Mouse (Mus musculus): ENCODE measurements at regions not wholly inside any gene's neighbourhood (a gene's known extent, or its start where the extent isn't known, plus 50 kb on each side); places are given as distances from the start of the nearest gene placed in this dataset.
A peak's percentile ranks its signal among the peaks of the same experiment; 100 is the strongest.

- DNase-seq (ENCODE audit: extremely low spot score in 1 of 2, low spot score in 1 of 2) = no peak
Measured at GRCm38 (mm10) chr4:91060933-91061332, 339.7 kb downstream of the Elavl2 start.

GRCm38 (mm10) chr4:91051913-91052312 lies 348.7 kb downstream of the Elavl2 start:
- DNase-seq (ENCODE audit: extremely low spot score in 1 of 2, low spot score in 1 of 2) = no peak

- peak in 1 of 2 experiments; percentile 8 for DNase-seq (ENCODE audit: extremely low spot score in 1 of 2, low spot score in 1 of 2)
Measured at GRCm38 (mm10) chr4:91029462-91029861, 371.1 kb downstream of the Elavl2 start.

- DNase-seq (ENCODE audit: extremely low spot score in 1 of 2, low spot score in 1 of 2) = no peak
Measured at GRCm38 (mm10) chr4:91028013-91028626, 372.5 kb downstream of the Elavl2 start.

- DNase-seq (ENCODE audit: extremely low spot score in 1 of 2, low spot score in 1 of 2) = no peak
Measured at GRCm38 (mm10) chr4:90996388-90997092, 404.0 kb downstream of the Elavl2 start.

GRCm38 (mm10) chr4:90964658-90965057 lies 435.9 kb downstream of the Elavl2 start:
- peak; percentile 2 to 30 for DNase-seq (ENCODE audit: extremely low spot score in 1 of 2, low spot score in 1 of 2)

GRCm38 (mm10) chr4:90943687-90944385 lies 456.7 kb downstream of the Elavl2 start:
- DNase-seq (ENCODE audit: extremely low spot score in 1 of 2, low spot score in 1 of 2) = no peak

- DNase-seq (ENCODE audit: extremely low spot score in 1 of 2, low spot score in 1 of 2) = peak in 1 of 2 experiments; percentile 2
Measured at GRCm38 (mm10) chr4:90917312-90918107, 483.1 kb downstream of the Elavl2 start.

GRCm38 (mm10) chr4:90906311-90906710 lies 494.3 kb downstream of the Elavl2 start:
- DNase-seq (ENCODE audit: extremely low spot score in 1 of 2, low spot score in 1 of 2) = no peak

GRCm38 (mm10) chr4:90868209-90868608 lies 532.4 kb downstream of the Elavl2 start:
- DNase-seq (ENCODE audit: extremely low spot score in 1 of 2, low spot score in 1 of 2) = no peak

- peak in 1 of 2 experiments; percentile 26 for DNase-seq (ENCODE audit: extremely low spot score in 1 of 2, low spot score in 1 of 2)
Measured at GRCm38 (mm10) chr4:90860854-90861253, 539.7 kb downstream of the Elavl2 start.

GRCm38 (mm10) chr4:90839804-90840203 lies 560.8 kb downstream of the Elavl2 start:
- no peak for DNase-seq (ENCODE audit: extremely low spot score in 1 of 2, low spot score in 1 of 2)

GRCm38 (mm10) chr4:90799078-90799477 lies 580.5 kb downstream of the Zfp352 start:
- no peak for DNase-seq (ENCODE audit: extremely low spot score in 1 of 2, low spot score in 1 of 2)

- no peak for DNase-seq (ENCODE audit: extremely low spot score in 1 of 2, low spot score in 1 of 2)
Measured at GRCm38 (mm10) chr4:90798637-90799036, 580.0 kb downstream of the Zfp352 start.

GRCm38 (mm10) chr4:90797472-90797871 lies 578.9 kb downstream of the Zfp352 start:
- no peak for DNase-seq (ENCODE audit: extremely low spot score in 1 of 2, low spot score in 1 of 2)

Data from frontal cortex, adult 2 months (tissue).